Mouse (Mus musculus) liver (tissue): ENCODE data around the gene 1700088E04Rik.

ENCODE experiments used
- DNase-seq: peaks from one replicate; pipeline ENCODE4 v3.0.0-alpha.2; 2020; ENCODE audit warnings: mixed read lengths

Gene 1700088E04Rik

DNA sequence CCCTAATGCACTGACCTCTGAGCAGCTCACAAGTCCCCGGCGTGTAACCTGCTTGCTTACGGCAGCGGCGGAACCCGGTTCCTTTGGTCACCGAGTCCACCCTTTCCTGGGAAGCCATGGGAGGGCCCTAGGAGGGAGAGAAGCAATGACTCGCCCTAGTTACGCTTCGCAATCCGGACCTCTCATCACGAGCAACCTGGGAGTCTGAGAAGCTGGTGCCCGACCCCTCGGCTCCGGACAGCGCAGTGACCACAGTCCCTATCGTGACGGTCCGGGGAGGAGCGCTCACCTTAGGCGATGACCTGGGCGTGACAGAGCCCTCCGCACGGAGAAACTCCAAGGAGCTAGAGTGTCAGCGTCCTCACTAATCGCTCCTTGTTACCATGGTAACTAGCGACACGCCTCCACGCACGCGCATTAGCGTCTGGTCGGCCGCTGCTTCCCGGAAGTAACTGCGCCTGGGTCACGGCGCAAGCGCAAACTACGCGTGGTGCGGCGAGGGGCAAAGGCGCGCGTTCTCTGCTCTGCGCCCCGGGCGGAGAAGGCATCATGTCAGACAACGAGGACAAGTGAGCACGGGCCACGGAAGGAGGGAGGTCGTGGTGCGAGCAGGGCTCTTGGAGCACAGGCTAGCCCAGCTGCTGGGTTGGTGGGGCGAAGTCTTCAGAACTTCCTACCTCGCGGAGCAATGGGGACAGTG lies at the start of gene 1700088E04Rik, which contains the start of gene Polr2f:
Gene 1700088E04Rik, minus strand, starts transcription at position 388 of the 700 bp plus-strand sequence.
Gene Polr2f, plus strand, starts transcription at position 144 of the 700 bp plus-strand sequence.
- peak; percentile 96 for DNase-seq

DNA sequence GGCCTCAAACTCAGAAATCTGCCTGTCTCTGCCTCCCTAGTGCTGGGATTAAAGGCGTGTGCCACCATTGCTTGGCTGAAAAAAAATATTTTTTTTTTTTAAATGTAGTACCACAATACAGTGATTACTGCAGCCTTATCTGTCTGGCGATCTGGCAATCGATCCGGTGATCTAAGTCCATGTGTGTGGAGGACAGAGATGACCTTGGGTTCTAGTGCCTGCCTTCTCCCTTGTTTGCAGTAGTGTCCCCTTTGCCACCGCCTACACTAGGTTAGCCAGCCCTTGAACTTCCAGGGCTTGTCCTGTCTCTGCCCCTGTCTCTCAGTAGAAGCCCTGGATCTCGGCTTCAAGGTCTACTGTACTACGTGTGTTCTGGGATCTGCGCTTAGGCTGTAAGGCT lies 46.8 kb upstream of the 1700088E04Rik start:
- peak; percentile 20 for DNase-seq

DNA sequence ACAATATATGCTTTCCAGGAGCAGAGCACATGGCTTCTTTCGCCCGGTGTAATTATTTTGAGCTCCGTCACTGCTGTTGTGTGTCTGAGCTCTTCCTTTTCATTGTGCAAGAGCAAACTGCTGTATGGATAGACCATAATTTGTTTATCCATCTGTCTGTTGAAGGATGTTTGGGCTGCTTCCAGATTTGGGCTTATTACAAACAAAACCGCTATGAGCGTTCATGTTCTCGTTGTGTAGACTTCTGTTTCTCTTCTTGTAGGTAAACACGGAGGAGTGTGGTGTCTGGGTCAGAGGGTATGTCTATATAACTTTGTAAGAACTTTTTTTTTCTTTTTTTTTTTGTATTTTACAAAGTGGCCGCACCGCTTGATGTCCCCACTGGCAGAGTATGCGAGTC lies 44.2 kb upstream of the 1700088E04Rik start:
- DNase-seq = no peak

DNA sequence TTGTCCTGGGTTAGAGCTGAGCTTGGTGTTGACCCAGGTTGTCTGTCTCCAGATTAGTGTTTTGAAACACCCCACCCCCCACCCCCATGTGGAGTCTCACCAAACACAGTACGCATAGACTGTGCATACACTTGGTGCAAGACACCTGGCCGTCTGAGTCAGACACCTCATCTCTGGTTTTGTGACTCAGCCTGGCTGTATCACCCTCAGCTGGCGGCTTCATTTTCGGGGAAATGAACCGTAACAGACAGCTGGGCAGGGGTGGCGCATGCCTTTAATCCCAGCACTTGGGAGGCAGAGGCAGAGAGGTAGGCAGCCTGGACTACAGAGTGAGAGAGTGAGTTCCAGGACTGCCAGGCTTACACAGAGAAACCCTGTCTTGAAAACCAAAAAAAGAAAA lies 35.9 kb upstream of the 1700088E04Rik start:
- DNase-seq = no peak

DNA sequence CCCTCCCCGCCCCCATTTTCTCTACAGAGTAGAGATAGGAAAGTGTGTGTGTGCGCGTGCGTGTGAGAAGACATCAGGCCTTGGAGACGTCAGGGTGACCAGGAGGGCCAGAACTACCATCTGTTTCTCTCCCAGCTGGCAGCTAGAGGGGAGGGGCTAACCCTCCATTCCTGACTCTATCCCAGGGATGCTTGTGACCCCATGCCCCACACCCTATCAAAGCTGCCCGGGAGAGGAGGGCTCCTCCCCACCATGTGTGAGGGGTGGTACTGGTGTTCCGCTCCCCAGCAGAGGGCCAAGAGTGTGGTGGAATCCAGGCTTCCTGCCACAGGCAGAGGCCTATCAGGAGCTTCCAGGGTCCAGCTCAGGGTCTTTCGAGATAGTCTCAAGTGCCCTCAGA lies 25.7 kb upstream of the 1700088E04Rik start:
- DNase-seq = no peak

DNA sequence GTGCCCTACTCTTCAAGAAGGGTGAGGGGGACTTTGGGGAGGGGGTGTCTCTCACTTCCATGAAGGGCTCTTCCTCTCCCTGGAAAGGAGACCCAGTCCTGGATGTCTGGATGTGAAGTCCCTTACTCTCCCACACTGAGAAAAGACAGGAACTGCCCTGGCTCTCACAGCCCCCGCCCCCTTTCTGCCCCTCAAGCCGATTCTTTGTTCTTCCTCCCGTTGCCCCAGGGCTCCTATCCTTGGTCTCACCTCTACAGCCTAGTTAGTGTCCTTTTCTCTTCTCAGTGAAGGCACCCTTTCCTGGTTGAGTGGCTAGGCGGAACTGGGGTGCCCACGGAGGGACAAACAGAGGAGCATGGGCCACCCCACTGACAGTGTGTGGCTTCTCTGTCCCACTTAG lies 24.1 kb upstream of the 1700088E04Rik start, which contains the start of gene Sox10:
Gene Sox10, minus strand, starts transcription at position 101 of the 400 bp plus-strand sequence.
- DNase-seq = no peak

DNA sequence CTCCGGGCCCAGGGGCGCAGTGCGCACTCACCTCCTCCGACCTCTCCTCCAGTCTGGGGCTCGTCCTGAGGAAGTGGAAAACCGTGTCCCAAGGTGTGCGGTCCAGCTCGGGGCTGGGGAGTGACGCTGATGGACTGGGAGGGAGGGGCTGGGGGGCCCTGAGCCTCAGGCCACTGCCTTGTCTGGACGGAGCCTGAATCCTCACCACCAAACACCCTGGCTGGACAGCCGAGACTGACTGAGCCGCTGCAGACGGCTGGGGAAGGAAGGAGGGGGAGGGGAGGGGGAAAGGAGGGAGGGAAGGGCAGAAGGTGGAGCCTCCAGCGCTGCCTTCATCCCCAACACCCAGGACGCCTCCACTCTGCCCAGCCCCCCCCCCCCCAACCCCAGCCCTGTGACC lies 23.2 kb upstream of the 1700088E04Rik start:
- no peak for DNase-seq

DNA sequence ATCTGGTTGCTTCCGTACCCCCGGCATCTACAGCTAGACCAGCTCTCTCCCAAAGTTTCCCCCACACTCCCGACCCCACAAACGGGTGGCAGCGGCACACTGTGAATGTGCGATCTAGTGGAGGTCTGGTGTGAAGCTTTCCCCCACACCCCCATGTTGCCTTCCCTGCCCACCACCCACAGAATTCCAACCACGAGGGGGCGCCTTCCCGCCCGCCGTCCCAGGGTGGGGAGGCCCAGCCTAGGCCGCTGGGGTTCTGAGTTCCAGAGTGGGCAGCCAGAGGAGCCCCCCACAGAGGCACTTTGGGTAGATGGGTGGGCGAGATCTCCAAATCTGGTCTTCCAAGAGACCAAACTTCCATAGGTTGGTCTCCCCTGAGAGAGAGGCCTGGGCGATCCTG lies 21.8 kb upstream of the 1700088E04Rik start:
- no peak for DNase-seq

DNA sequence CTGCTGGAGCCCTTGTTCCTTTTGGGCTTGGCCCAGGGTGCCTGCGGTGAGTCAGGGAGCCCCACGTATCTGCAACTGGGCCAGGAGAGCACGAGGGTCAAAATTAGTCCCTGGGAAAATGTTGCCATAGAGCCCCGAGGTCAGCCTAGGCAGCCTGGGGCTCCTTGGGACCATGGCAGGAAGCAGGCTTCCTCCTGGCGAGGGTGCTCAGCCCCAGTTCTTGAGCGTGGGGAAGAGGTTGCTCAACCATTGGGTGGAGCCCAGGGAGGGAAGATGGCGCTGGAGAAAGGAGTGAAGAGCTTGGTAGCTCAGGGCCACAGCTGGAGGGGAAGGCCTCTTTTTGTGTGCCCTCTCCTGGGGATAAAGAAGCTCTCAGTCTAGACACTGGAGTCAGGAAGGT lies 21.2 kb upstream of the 1700088E04Rik start:
- DNase-seq = no peak

DNA sequence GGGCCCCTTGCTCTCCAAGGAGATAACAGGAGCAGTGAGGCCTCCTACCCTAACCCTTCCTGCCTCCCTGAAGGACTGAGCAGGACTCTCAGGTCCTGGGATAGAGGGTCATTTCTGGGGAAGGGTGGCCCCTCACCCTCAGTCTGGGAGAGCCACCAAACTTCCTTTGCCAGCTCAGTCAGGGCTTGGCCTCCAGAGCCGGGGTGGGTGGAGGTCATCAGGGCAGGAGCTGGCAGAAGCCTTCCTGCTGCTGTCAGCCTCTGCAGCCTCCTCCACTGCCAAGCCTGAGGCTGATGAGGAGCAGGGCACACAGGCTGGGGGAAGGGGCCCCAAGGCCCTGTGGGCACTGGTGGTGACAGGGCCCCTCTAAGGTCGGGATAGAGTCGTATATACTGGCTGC lies 14.5 kb upstream of the 1700088E04Rik start:
- no peak for DNase-seq

DNA sequence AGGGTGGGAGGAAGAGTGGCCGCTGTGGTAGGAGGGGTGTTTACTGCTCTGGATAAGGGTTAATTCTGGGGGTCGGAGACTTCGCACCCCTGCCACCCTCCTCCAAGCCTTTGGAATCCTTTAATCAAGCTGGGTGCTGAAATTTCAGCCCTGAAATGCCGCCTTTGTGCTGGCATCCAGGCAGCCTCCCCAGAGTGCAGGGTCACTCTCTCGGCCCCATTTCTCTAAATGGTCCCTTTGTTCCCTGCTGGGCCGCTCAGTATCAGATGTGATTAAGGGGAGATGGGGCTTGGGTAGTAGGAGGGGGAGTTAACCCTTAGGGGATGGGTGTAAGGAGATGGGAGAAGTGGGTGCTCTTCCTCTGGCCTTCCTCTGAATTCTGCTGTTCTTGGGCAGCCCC lies 11.7 kb upstream of the 1700088E04Rik start:
- no peak for DNase-seq

DNA sequence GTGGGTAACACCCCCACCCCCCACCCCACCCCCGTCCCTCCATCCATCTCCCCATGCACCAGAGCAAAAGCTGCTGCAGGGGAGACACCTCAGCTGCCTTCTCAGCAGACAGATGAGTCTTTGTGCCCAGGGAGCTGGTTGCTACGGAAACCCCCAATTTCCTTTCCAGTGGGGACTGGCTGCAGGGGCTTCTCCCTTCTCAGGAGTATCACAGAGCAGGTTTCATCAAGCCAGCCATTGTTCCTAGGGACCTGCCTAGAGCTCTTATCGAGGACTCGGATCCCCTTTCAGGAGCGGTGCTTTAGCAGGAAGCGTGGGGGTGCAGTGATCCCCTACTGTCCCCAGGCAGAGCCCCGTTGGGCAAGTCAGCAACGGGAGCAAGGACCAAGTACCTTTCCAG lies 10.8 kb upstream of the 1700088E04Rik start:
- no peak for DNase-seq

DNA sequence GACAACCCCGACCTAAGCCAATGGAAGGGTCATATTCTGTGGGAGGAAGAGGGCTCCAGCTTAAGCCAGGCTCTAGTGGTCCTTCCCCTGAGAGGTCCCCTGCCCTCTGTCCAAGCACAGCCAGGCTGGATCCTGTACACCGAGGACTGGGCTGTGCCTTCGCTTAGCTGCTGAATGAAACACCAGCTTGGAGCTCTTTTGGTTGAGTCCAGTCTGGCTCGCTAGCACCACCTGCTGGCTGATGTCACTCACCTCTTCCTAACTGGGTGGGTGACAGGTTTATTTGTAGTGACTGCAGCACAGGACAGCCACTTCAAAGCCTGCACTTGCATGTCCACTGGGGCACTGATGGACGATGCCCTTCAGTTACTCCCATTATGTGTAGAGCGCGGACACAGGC lies 7.5 kb upstream of the 1700088E04Rik start:
- peak; percentile 84 for DNase-seq

DNA sequence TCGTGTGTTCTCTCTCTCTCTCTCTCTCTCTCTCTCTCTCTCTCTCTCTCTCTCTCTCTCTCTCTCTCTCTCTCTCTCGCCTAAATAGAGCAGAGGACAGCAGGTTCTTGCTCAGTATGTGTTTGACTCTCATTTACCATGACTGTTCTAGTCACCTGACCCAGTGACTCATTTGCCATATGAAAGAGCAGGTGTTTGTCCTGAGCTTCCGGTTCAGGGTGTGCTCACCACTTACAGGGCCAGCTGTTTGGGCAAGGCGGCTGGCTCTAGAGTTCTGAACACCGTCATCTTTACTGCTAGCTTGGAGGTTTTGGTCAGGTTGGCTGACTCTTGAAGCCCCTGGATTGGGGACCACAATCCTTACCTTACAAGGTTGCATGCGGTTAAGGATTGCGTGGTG lies 4.5 kb upstream of the 1700088E04Rik start:
- DNase-seq = no peak

DNA sequence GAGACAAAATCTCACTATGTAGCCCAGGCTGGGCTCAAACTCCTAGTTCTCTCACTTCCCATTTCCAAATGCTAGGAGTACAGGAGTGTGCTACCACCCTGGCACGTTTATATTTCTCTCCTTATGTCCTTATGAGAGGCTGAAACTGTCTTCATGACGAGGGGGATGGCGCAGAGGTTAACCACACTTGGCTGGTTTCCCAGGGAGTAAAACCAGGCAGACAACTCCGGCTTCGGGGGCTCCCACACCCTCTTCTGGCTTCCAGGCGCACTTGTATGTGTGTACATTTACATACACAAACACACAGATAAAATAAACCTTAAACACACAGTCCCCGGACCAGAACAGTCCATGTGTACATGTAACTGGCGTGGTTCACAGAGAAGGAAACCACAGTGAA lies 3.0 kb upstream of the 1700088E04Rik start:
- no peak for DNase-seq

DNA sequence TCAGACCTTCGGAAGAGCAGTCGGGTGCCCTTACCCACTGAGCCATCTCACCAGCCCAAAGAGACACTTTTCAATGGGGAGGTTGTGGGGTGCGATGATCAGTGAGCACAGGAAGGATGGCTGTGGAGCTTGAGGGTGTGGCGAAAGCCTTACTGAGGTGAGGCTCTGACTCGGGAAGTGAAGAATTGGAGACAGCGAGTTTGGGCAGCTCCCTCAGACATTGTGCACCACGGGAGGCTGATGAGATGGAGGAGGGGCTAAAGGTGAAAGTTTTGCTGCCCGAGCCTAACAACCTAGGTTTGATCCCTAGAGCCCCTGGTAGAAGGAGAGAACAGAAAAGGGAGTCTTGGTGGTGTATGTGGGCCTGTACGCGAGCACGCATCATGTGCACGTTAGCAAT lies 2.3 kb upstream of the 1700088E04Rik start:
- DNase-seq = no peak

DNA sequence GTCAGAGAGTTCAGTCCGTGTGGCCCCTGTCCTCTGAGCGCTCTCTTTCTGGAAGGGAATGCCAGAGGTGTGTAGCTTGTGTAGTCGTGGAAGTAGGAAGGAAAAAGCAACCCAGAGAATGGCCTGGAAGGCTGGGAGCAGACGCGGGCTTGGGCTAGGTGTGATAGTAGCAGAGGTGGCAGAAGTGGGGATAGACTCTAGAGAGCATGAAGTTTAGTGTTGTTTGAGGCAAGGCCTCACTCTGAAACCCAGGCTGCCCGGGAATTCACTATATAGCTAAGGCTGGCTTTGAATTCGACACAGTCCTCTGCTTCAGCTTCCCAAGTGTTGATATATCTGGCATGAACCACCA lies 489 bp upstream of the 1700088E04Rik start:
- no peak for DNase-seq

DNA sequence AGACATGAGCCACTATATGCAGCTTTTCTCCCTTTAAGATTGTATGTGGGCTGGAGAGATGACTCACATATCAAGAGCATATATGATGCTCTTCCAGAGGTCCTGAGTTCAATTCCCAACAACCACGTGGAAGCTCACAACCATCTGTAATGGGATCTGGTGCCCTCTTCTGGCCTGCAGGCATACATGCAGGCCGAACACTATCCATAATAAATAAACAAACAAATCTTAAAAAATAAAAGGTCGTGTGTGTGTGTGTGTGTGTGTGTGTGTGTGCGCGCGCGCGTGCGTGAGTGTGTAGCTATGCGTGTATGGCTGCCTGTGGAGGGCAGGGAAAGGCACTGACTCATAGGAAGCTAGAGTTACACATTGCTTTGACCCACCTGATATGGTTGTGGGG lies 1.4 kb downstream of the 1700088E04Rik start:
- no peak for DNase-seq

DNA sequence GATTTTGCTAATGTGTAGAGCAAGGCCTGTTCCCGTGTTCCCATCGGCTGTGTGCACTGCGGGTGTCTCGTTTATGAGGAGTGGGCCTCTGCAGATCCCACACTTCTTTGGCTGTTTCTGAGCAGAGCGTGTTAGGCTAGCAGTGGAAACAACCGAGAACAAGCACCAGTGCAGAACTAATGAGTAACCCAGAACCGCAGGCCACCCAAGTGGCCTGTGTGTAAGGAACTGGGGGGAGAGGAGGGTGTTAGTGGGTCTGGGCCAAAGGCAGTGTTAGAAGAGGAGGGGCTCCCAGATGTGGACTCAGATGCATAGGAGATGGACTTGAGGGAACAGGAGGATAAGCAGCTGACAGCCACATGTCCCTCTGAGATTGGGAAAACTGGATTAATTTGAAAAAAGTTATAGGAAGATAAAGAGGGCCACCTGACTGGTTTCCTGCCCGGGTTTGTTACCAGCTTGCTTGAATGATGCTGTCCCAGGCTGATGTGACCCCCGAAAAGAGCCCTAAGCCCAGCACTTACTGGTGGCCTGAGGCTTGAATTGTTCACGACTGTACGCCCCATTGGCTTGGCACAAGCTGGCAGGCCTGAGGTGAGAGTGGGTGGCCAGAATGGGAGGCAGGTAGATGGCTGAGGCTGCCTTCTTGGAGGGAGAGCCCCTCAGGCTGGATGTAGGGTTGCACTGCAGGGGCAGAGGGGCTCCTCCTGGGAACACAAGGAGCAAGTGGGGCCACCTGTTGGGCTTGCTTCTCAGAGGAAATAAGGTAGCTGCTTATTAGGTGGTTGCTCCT lies 5.1 kb downstream of the 1700088E04Rik start:
- no peak for DNase-seq

DNA sequence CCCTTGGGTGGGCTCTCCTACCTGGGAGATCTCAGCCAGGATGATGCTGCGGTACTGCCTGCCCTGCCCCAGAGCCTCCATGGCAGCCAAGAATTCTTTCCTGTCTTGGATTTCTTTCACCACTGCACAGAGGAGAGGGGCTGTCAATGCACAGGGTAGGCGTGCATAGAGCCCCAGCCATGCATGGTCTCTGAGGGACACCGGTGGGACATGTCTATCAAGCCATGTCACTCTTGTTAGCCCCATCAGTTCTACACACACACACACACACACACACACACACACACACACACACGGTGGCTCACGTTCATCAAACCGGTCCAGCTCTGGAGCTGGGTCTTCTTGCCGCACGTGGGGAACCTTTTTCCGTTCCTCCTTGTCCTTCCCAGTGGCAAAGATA lies 5.7 kb downstream of the 1700088E04Rik start:
- no peak for DNase-seq

DNA sequence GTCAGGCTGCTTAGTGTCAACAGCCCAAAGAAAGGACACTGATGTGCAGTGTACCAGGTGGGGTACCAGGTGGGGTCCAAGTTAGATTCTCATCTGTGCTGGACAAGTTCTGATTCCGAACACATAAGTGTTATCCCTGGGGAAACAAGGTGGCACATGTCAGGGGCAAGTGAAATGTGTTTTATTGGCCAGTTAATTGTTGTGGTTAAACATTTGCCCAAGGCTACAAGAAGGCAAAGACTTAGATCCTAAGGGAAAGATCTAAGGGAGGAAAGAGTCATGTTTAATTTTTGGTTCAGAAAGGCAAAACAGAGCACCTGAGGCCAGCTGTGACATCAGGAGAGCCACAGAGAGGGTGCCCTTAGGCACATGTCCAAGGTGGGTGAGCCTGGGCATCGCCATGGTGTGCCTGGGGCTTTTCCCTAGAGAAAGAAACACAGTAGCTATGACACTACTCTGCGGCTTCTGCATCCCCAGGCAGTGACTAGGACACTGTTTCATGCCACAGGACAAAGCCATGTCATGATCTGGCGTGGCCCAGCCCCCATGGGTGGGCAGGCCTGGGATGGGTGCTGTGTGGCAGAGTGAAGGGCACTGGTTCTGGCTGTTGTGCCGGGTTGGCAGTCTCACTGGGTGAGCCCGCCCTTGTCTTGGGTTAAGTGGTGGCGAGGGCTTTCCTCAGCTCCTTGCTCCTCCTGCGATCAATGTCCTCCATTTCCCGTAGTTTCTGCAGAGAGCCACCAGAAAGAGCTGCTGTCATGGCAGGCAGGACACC lies 6.4 kb downstream of the 1700088E04Rik start:
- DNase-seq = no peak

DNA sequence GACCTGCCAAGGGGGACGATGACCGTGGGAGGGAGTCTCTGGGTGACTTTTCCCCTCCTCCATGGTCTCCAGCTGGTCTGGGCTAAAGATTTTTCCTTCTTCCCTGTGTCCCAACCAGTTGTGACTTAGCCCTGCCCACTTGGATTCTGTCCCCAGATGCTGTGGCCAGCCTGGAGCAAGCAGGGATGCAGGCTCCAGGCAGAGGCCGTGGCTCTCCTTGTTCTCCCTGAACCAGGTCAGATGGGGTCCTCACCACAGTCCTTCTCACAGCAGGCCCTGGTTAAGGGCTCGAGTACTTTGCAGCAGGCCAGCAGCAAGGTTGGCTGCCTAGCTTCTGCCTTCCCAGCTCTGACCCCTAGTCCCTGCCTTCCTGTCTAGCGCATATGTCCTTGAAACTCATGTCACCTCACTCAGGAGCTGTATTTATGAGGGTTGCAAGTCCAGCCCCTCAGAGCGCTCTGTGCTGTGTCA lies 7.8 kb downstream of the 1700088E04Rik start:
- no peak for DNase-seq

DNA sequence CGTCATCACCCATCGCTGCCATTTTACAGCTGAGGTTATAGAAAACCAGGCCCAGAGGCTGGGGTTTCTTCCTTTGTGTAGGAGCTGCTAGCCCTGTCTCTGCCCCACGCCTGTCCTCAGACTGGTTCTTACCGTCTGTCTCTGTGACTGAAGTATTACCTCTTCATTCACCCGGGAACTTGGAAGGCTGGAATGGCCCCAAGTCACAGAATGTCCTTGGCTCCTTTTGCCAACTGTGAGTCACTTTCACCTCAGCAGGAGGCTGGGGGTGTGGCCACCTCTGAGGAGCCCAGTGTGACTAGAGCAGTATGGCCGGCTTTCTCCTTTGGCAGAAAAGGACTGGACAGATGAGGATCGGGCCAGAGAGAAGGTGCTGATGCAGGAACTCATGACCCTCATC lies 9.6 kb downstream of the 1700088E04Rik start:
- DNase-seq = no peak
